18 mouse cellular contexts compared by ENCODE assay signal in genomic region chr6:34474031-34474430, GRCm38 (mm10). TPM values are rescaled to one million over a fixed set of nuclear protein-coding genes. Genes with fewer than 3 reads are reported as not detected.
DNase-seq lines count a peak whose midpoint lies in the region; ATAC-seq and TF ChIP-seq lines count a peak whose summit lies in the region.
"Had no signal": no experiment of that assay in that cellular context is flagged by ENCODE, and none has a peak within 500 bp of the region (broad histone marks: within the 10 kb centered on the region; RNA-seq: fewer than 3 reads in every experiment).

No protein-coding gene starts in this region.

- 57% methylated on average over 3 of the region's 3 CpGs for WGBS in lung, embryonic 14.5 days
- WGBS in liver, embryonic 16.5 days (ENCODE audit: insufficient replicate concordance): 66% methylated on average over 3 of the region's 3 CpGs

- H3K36me3 ChIP-seq in lung, embryonic 14.5 days (ENCODE audit: insufficient read depth): no peaks in the 10 kb centered on the region
- H3K36me3 ChIP-seq in ES-Bruce4 (ENCODE audit: control insufficient read depth, insufficient read depth, low read length, poor library complexity, severe bottlenecking): no peaks in the 10 kb centered on the region
- H3K36me3 ChIP-seq in liver, embryonic 16.5 days (ENCODE audit: control insufficient read depth, insufficient read depth): no peaks in the 10 kb centered on the region
- H3K36me3 ChIP-seq: embryonic facial prominence, embryonic 13.5 days; neural tube, embryonic 15.5 days had no signal

- no peak for TF ChIP-seq POLR2A in ES-Bruce4 (IDR thresholded peaks at IDR 0.05; ENCODE audit: insufficient read depth, low read length)

- H3K4me3 ChIP-seq in lung, embryonic 14.5 days (ENCODE audit: low read depth, low read length): no peak overlapping the region
- H3K4me3 ChIP-seq in ES-Bruce4 (ENCODE audit: low read depth, low read length): no peak overlapping the region
- no peak overlapping the region for H3K4me3 ChIP-seq in liver, embryonic 16.5 days (ENCODE audit: low read depth, low read length)
- H3K4me3 ChIP-seq: embryonic facial prominence, embryonic 13.5 days; forebrain, embryonic 13.5 days; neural tube, embryonic 15.5 days had no signal

- H3K27ac ChIP-seq in lung, embryonic 14.5 days (ENCODE audit: low read depth): no peak overlapping the region
- H3K27ac ChIP-seq in ES-Bruce4 (ENCODE audit: insufficient read depth, low read length): no peak overlapping the region
- peak overlapping the region; percentile 82 for H3K27ac ChIP-seq in liver, embryonic 16.5 days (ENCODE audit: low read length)
- H3K27ac ChIP-seq: embryonic facial prominence, embryonic 13.5 days; forebrain, embryonic 13.5 days; neural tube, embryonic 15.5 days had no signal

- H3K4me1 ChIP-seq in lung, embryonic 14.5 days (ENCODE audit: insufficient read depth): peaks cover 15% of the 10 kb centered on the region; the same call in 1 of the 2 replicates
- no peaks in the 10 kb centered on the region for H3K4me1 ChIP-seq in ES-Bruce4 (ENCODE audit: control insufficient read depth, insufficient read depth, low read length)
- H3K4me1 ChIP-seq in liver, embryonic 16.5 days (ENCODE audit: control insufficient read depth, low read depth, low read length): peaks cover 61% of the 10 kb centered on the region

- no peak overlapping the region for H3K9ac ChIP-seq in lung, embryonic 14.5 days
- no peak overlapping the region for H3K9ac ChIP-seq in ES-Bruce4 (ENCODE audit: low read depth, poor library complexity, severe bottlenecking)
- H3K9ac ChIP-seq in liver, embryonic 16.5 days (ENCODE audit: low read depth, low read length): no peak overlapping the region
- H3K9ac ChIP-seq: embryonic facial prominence, embryonic 13.5 days; forebrain, embryonic 13.5 days; neural tube, embryonic 15.5 days had no signal

- intact Hi-C loops in left cerebral cortex, postnatal 14 days (cut with DNase I): no loop called here

- peak; percentile 22 for TF ChIP-seq CTCF in lung, embryonic 14.5 days (IDR thresholded peaks at IDR 0.05; ENCODE audit: low read depth)
- TF ChIP-seq CTCF in ES-Bruce4 (IDR thresholded peaks at IDR 0.05; ENCODE audit: low read depth, low read length): peak; percentile 40

- no peak overlapping the region for H3K4me2 ChIP-seq in lung, embryonic 14.5 days
- H3K4me2 ChIP-seq in liver, embryonic 16.5 days (ENCODE audit: low read depth, low read length): no peak overlapping the region
- H3K4me2 ChIP-seq: embryonic facial prominence, embryonic 13.5 days; forebrain, embryonic 13.5 days; neural tube, embryonic 15.5 days had no signal

- ATAC-seq in lung, embryonic 14.5 days (ENCODE audit: insufficient read depth): no peak
- ATAC-seq in liver, embryonic 16.5 days (ENCODE audit: low read depth): no peak
- ATAC-seq: forebrain, embryonic 13.5 days; midbrain, embryonic 16.5 days had no signal

- no peak for DNase-seq in lung, embryonic 14.5 days
- DNase-seq in lung, postnatal 25 days (ENCODE audit: low spot score): no peak
- DNase-seq in c-Kit-negative CD71-positive TER-119-positive erythroid progenitor cells, embryonic 14.5 days (ENCODE audit: low read depth, low spot score): peak; percentile 65
- DNase-seq in left cerebral cortex, postnatal 14 days (ENCODE audit: low spot score in 2 of 2): no peak
- DNase-seq in kidney, postnatal 14 days: no peak
- DNase-seq in embryo, embryonic 10.5 days (ENCODE audit: low spot score): no peak
- DNase-seq: adrenal gland, postnatal 10 days; cerebellum, adult 9-10 months; gastrocnemius, postnatal 25 days; heart, postnatal 14 days; left cerebral cortex, postnatal 4 days; lung, postnatal 36 days had no signal

- H3K27me3 ChIP-seq in lung, embryonic 14.5 days (ENCODE audit: insufficient read depth, low read length): no peaks in the 10 kb centered on the region
- no peaks in the 10 kb centered on the region for H3K27me3 ChIP-seq in ES-Bruce4 (ENCODE audit: control insufficient read depth, insufficient read depth, low read length, poor library complexity, severe bottlenecking)
- no peaks in the 10 kb centered on the region for H3K27me3 ChIP-seq in liver, embryonic 16.5 days (ENCODE audit: control insufficient read depth, insufficient read depth, low read depth, low read length)
- H3K27me3 ChIP-seq: embryonic facial prominence, embryonic 13.5 days; forebrain, embryonic 13.5 days; neural tube, embryonic 15.5 days had no signal

- H3K9me3 ChIP-seq in lung, embryonic 14.5 days (ENCODE audit: low read depth, low read length): no peaks in the 10 kb centered on the region
- H3K9me3 ChIP-seq in ES-Bruce4 (replicated peaks; ENCODE audit: control insufficient read depth, insufficient read depth, low read length, poor library complexity, severe bottlenecking): no peaks in the 10 kb centered on the region
- no peaks in the 10 kb centered on the region for H3K9me3 ChIP-seq in liver, embryonic 16.5 days (replicated peaks; ENCODE audit: control insufficient read depth, low read length)
- H3K9me3 ChIP-seq: embryonic facial prominence, embryonic 13.5 days; forebrain, embryonic 13.5 days; neural tube, embryonic 15.5 days had no signal

- TF ChIP-seq EP300 in ES-Bruce4 (IDR thresholded peaks at IDR 0.05; ENCODE audit: insufficient read depth, low read depth, low read length): no peak

RNA-seq across cellular contexts. Expression of gene Bpgm, which starts 2.0 kb away (rescaled TPM):
- polyA plus RNA-seq in lung, embryonic 14.5 days (2014; fragmentation: Nextera tagmentation; extraction: Ambion mirVana): 51.3 and 52.6 TPM in 2 replicates
- 24.0 and 26.3 TPM in 2 replicates for polyA plus RNA-seq in ES-Bruce4 (2011; ENCODE audit: insufficient read depth, insufficient read length, low read depth, missing spikeins)
- polyA plus RNA-seq in liver, embryonic 16.5 days (2015; fragmentation: Nextera tagmentation; extraction: Ambion mirVana): 223 TPM in 2 replicates
- 10 to 100 TPM; 69.4 to 74.8 TPM for total RNA-seq in left cerebral cortex, postnatal 14 days (2021)
